8 mouse cellular contexts compared by ENCODE assay signal in the genomic region with DNA sequence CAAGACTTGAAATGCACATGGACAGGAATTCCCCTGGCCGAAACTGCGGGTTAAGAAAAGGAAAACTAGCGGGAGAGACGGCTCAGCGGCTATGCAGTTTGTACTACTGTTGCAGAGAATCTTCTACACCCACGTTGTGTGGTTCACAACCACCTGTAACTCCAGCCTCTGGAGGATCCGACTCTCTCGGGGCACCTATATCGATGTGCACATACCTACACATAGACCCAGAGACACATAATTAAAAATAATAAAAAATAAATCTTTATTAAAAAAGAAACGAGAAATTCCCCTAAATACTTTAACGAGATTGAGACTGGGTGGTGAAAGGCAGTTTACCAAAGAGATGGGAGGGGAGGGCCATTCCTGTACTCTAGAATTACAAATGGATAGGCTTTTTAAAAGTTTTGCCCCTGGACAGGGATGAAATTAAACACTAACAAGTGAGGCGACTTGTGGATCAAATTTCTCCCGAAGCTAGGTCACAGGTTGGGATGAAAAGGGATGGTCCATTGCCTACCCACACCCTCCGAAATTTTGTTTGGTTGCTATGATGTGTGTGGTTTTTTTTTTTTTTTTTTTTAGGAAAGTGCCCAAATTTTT. TPM values are rescaled to one million over a fixed set of nuclear protein-coding genes. Genes with fewer than 3 reads are reported as not detected.
A peak's percentile ranks its signal among the peaks of the same experiment; 100 is the strongest.
DNase-seq lines count a peak whose midpoint lies in the region; ATAC-seq lines count a peak whose summit lies in the region.

No protein-coding gene starts in this region.

- H3K4me1 ChIP-seq in kidney, embryonic 15.5 days: peaks cover 24% of the 10 kb centered on the region
- H3K4me1 ChIP-seq in brown adipose tissue, adult 24 weeks (ENCODE audit: control insufficient read depth, insufficient read depth, insufficient read length, low read length): no peaks in the 10 kb centered on the region
- peaks cover 3% of the 10 kb centered on the region for H3K4me1 ChIP-seq in hindbrain, embryonic 11.5 days (replicated peaks; ENCODE audit: control insufficient read depth, insufficient read depth, low read length)
- H3K4me1 ChIP-seq in midbrain, embryonic 12.5 days: peaks cover 28% of the 10 kb centered on the region

- ATAC-seq in kidney, embryonic 15.5 days (replicated peaks; ENCODE audit: low FRiP score): no peak
- no peak for ATAC-seq in hindbrain, embryonic 11.5 days (ENCODE audit: low FRiP score)
- no peak for ATAC-seq in midbrain, embryonic 12.5 days (ENCODE audit: low FRiP score, low read depth)

- 0 out of 2 replicates have a peak, but pooled peaks cover 3% of the 10 kb centered on the region for H3K27me3 ChIP-seq in kidney, embryonic 15.5 days
- no peaks in the 10 kb centered on the region; the same call in 1 of the 2 replicates for H3K27me3 ChIP-seq in hindbrain, embryonic 11.5 days (ENCODE audit: control insufficient read depth, insufficient read depth, low read length)
- H3K27me3 ChIP-seq in midbrain, embryonic 12.5 days: peaks cover 14% of the 10 kb centered on the region

- H3K36me3 ChIP-seq in kidney, embryonic 15.5 days: no peaks in the 10 kb centered on the region
- H3K36me3 ChIP-seq in hindbrain, embryonic 11.5 days (ENCODE audit: control insufficient read depth, insufficient read depth, low read length): no peaks in the 10 kb centered on the region
- H3K36me3 ChIP-seq in midbrain, embryonic 12.5 days: no peaks in the 10 kb centered on the region

- WGBS in kidney, embryonic 15.5 days: 4% methylated on average over 14 of the region's 14 CpGs
- WGBS in hindbrain, embryonic 11.5 days: 5% methylated on average over 14 of the region's 14 CpGs
- WGBS in midbrain, embryonic 12.5 days: 7% methylated on average over 14 of the region's 14 CpGs

- peak overlapping the region; percentile 99 for H3K27ac ChIP-seq in kidney, embryonic 15.5 days
- H3K27ac ChIP-seq in brown adipose tissue, adult 24 weeks (replicated peaks; ENCODE audit: low read depth, low read length): peak overlapping the region; percentile 3; the same call in 1 of the 2 replicates
- H3K27ac ChIP-seq in hindbrain, embryonic 11.5 days (ENCODE audit: low read depth, low read length): peak overlapping the region; percentile 96; the same call in 1 of the 2 replicates
- peak overlapping the region; percentile 94; the same call in 1 of the 2 replicates for H3K27ac ChIP-seq in midbrain, embryonic 12.5 days (replicated peaks)

- no peak for DNase-seq in kidney, postnatal 25 days
- peak; percentile 10 for DNase-seq in hindbrain, embryonic 11.5 days (ENCODE audit: low spot score)
- no peak for DNase-seq in frontal cortex, postnatal 10 days (ENCODE audit: low spot score in 2 of 2)
- DNase-seq in urinary bladder, postnatal 14 days (ENCODE audit: low spot score): no peak
- no peak for DNase-seq in urinary bladder, postnatal 4 days (ENCODE audit: low spot score in 2 of 2)

- no peaks in the 10 kb centered on the region for H3K9me3 ChIP-seq in kidney, embryonic 15.5 days (replicated peaks)
- H3K9me3 ChIP-seq in hindbrain, embryonic 11.5 days (ENCODE audit: control insufficient read depth, low read length): no peaks in the 10 kb centered on the region
- no peaks in the 10 kb centered on the region for H3K9me3 ChIP-seq in midbrain, embryonic 12.5 days

- H3K4me3 ChIP-seq in kidney, embryonic 15.5 days (replicated peaks): peak overlapping the region; percentile 69
- H3K4me3 ChIP-seq in brown adipose tissue, adult 24 weeks (ENCODE audit: insufficient read depth, low read depth, low read length): peak overlapping the region; percentile 55
- H3K4me3 ChIP-seq in hindbrain, embryonic 11.5 days (ENCODE audit: low read depth, low read length): peak overlapping the region; percentile 87
- H3K4me3 ChIP-seq in midbrain, embryonic 12.5 days: peak overlapping the region; percentile 95

- H3K4me2 ChIP-seq in kidney, embryonic 15.5 days: peak overlapping the region; percentile 93
- peak overlapping the region; percentile 83 for H3K4me2 ChIP-seq in hindbrain, embryonic 11.5 days (replicated peaks; ENCODE audit: low read depth, low read length)
- peak overlapping the region; percentile 64 for H3K4me2 ChIP-seq in midbrain, embryonic 12.5 days (replicated peaks)

- peak overlapping the region; percentile 95 for H3K9ac ChIP-seq in kidney, embryonic 15.5 days
- H3K9ac ChIP-seq in hindbrain, embryonic 11.5 days (ENCODE audit: low read depth, low read length): no peak overlapping the region; the same call in 1 of the 2 replicates
- H3K9ac ChIP-seq in midbrain, embryonic 12.5 days (replicated peaks): no peak overlapping the region

RNA-seq across cellular contexts. Expression of a gene that starts 0.4 kb away (rescaled TPM):
- 59.2 and 63.7 TPM in 2 replicates for polyA plus RNA-seq in kidney, embryonic 15.5 days (2015; fragmentation: Nextera tagmentation; extraction: Ambion mirVana)
- 4.6 and 5.0 TPM in 2 replicates for polyA plus RNA-seq in brown adipose tissue, adult 24 weeks (2012; ENCODE audit: insufficient read depth, insufficient read length, missing spikeins)
- polyA plus RNA-seq in hindbrain, embryonic 11.5 days (2014; fragmentation: Nextera tagmentation; extraction: Ambion mirVana): 78.5 and 82.8 TPM in 2 replicates
- polyA plus RNA-seq in midbrain, embryonic 12.5 days (2016; fragmentation: Nextera tagmentation; extraction: Ambion mirVana): 79.0 and 87.1 TPM in 2 replicates

RNA-seq across cellular contexts. Expression of a gene that starts 15.8 kb away (rescaled TPM):
- 0.48 and 0.71 TPM in 2 replicates for polyA plus RNA-seq in kidney, embryonic 15.5 days (2015; fragmentation: Nextera tagmentation; extraction: Ambion mirVana)
- 8.1 and 20.1 TPM in 2 replicates for polyA plus RNA-seq in brown adipose tissue, adult 24 weeks (2012; ENCODE audit: insufficient read depth, insufficient read length, missing spikeins)
- not detected in 2 replicates for polyA plus RNA-seq in hindbrain, embryonic 11.5 days (2014; fragmentation: Nextera tagmentation; extraction: Ambion mirVana)
- not detected in 2 replicates for polyA plus RNA-seq in midbrain, embryonic 12.5 days (2016; fragmentation: Nextera tagmentation; extraction: Ambion mirVana)

RNA-seq across cellular contexts. Expression of a gene that starts 58.6 kb away (rescaled TPM):
- polyA plus RNA-seq in kidney, embryonic 15.5 days (2015; fragmentation: Nextera tagmentation; extraction: Ambion mirVana): 7.9 and 11.3 TPM in 2 replicates
- 0.59 and 1.4 TPM in 2 replicates for polyA plus RNA-seq in brown adipose tissue, adult 24 weeks (2012; ENCODE audit: insufficient read depth, insufficient read length, missing spikeins)
- 16.6 and 19.2 TPM in 2 replicates for polyA plus RNA-seq in hindbrain, embryonic 11.5 days (2014; fragmentation: Nextera tagmentation; extraction: Ambion mirVana)
- 24.1 and 28.8 TPM in 2 replicates for polyA plus RNA-seq in midbrain, embryonic 12.5 days (2016; fragmentation: Nextera tagmentation; extraction: Ambion mirVana)

Comparison
In these comparisons a context has a peak if more than half of its experiments do, and no peak if none do; other contexts are left out.
1. H3K27ac ChIP-seq: peak in every context shown above with its lines; median percentile 99 in kidney, embryonic 15.5 days; 96 in hindbrain, embryonic 11.5 days; 94 in midbrain, embryonic 12.5 days; 3 in brown adipose tissue, adult 24 weeks.
2. RNA of a gene that starts 0.4 kb away (polyA plus RNA-seq): 79.0 to 87.1 TPM in midbrain, embryonic 12.5 days, 78.5 to 82.8 TPM in hindbrain, embryonic 11.5 days and 59.2 to 63.7 TPM in kidney, embryonic 15.5 days; 4.6 to 5.0 TPM in brown adipose tissue, adult 24 weeks; every median in the first group is over 10 times any median in the second.
3. Peak in every context shown above with its lines, with median percentiles within 50 percentile points of each other: H3K4me2 ChIP-seq and H3K4me3 ChIP-seq.